ENCODE assay signal across 8 mouse cellular contexts in genomic region chr14:50869889-50870804, GRCm38 (mm10). TPM values are rescaled to one million over a fixed set of nuclear protein-coding genes. Genes with fewer than 3 reads are reported as not detected.
A peak's percentile ranks its signal among the peaks of the same experiment; 100 is the strongest.
DNase-seq lines count a peak whose midpoint lies in the region; ATAC-seq lines count a peak whose summit lies in the region.

TSS of gene Tep1 (minus strand) at chr14:50870560.

- peak; percentile 88 for ATAC-seq in megakaryocyte-erythroid progenitor cell, adult 5-6 weeks (replicated peaks; ENCODE audit: low FRiP score, low TSS enrichment, poor library complexity, severe bottlenecking)

- peak; percentile 60 to 73 for DNase-seq in adrenal gland, adult 18-20 months (ENCODE audit: low spot score in 2 of 2)
- DNase-seq in embryo, embryonic 10 days (ENCODE audit: low spot score): peak; percentile 74
- peak; percentile 78 for DNase-seq in gastrocnemius, postnatal 14 days
- peak; percentile 87 for DNase-seq in induced T-regulatory cell, adult 2 months (ENCODE audit: low read depth)
- DNase-seq in left cerebral cortex, postnatal 14 days (ENCODE audit: low spot score in 2 of 2): peak; percentile 25 to 49
- DNase-seq in right cerebral cortex, postnatal 14 days: peak; percentile 37
- peak; percentile 74 to 76 for DNase-seq in urinary bladder, postnatal 4 days (ENCODE audit: low spot score in 2 of 2)

- intact Hi-C loops in gastrocnemius, postnatal 14 days (cut with DNase I; ENCODE audit: low total_unique reads): loop anchor here (5.0 kb wide), 1 partner anchor 58 kb away; no protein-coding TSS in a partner anchor
- intact Hi-C loops in left cerebral cortex, postnatal 14 days (cut with DNase I): no loop called here

RNA-seq across cellular contexts. Expression of gene Tep1, which starts in this region (rescaled TPM):
- total RNA-seq in adrenal gland, adult 18-20 months (2021): 10 to 100 TPM; 22.2 to 25.2 TPM
- total RNA-seq in gastrocnemius, postnatal 14 days (2021): 10 to 100 TPM in 1 of 2 experiments, 1 to 10 TPM in 1; 9.4 to 10.3 TPM
- total RNA-seq in left cerebral cortex, postnatal 14 days (2021): 1 to 10 TPM; 2.2 to 2.6 TPM
- 11.1 and 25.3 TPM in 2 replicates for total RNA-seq in megakaryocyte-erythroid progenitor cell, adult 5-6 weeks (2014; fragmentation: Nextera tagmentation)
- total RNA-seq in megakaryocyte-erythroid progenitor cell, adult 5-6 weeks (2017): 2.7 and 9.1 TPM in 2 replicates

Comparison
In these comparisons a context has a peak if more than half of its experiments do, and no peak if none do; other contexts are left out.
1. Peak in every context shown above with its lines: DNase-seq and ATAC-seq.
2. DNase-seq: peak in every context shown above with its lines; median percentile 87 in induced T-regulatory cell, adult 2 months; 78 in gastrocnemius, postnatal 14 days; 75 in urinary bladder, postnatal 4 days; 74 in embryo, embryonic 10 days; 66 in adrenal gland, adult 18-20 months; 37 in left cerebral cortex, postnatal 14 days; 37 in right cerebral cortex, postnatal 14 days.